Mouse (Mus musculus): ENCODE results near the gene Kmt2d.
"Not testable (repeated sequence)": the region's sequence is repeated elsewhere in the genome, so short reads cannot be mapped to it uniquely, and the experiment has no call there.

Gene Kmt2d

GRCm38 (mm10) chr15:98827611-98828011, 43.4 kb downstream of the Kmt2d start:
- DNase-seq, result no peak

GRCm38 (mm10) chr15:98823434-98823833, 47.6 kb downstream of the Kmt2d start:
- no peak for DNase-seq

- no peak for DNase-seq
Observed at GRCm38 (mm10) chr15:98822147-98822546, 48.9 kb downstream of the Kmt2d start.

- DNase-seq, result no peak
Observed at GRCm38 (mm10) chr15:98821403-98821802, 49.6 kb downstream of the Kmt2d start.

GRCm38 (mm10) chr15:98820937-98821336, 50.1 kb downstream of the Kmt2d start:
- DNase-seq, result no peak

GRCm38 (mm10) chr15:98818171-98818570, 52.8 kb downstream of the Kmt2d start:
- DNase-seq, result no peak

- no peak for DNase-seq
Observed at GRCm38 (mm10) chr15:98812741-98813424, 58.1 kb downstream of the Kmt2d start.

GRCm38 (mm10) chr15:98810212-98810611, 60.8 kb downstream of the Kmt2d start:
- DNase-seq, result not testable (repeated sequence)

GRCm38 (mm10) chr15:98809390-98809789, 61.6 kb downstream of the Kmt2d start, which contains the start of gene Ddn:
Ddn (minus strand) TSS chr15:98809490.
- no peak for DNase-seq

- DNase-seq, result no peak
Observed at GRCm38 (mm10) chr15:98808651-98809134, 62.3 kb downstream of the Kmt2d start.

GRCm38 (mm10) chr15:98807895-98808650, 62.9 kb downstream of the Kmt2d start:
- peak; percentile 60 for DNase-seq

GRCm38 (mm10) chr15:98806809-98807770, 63.9 kb downstream of the Kmt2d start:
- peak; percentile 44 for DNase-seq

- no peak for DNase-seq
Observed at GRCm38 (mm10) chr15:98806071-98806808, 64.8 kb downstream of the Kmt2d start.

- DNase-seq, result peak; percentile 90
Observed at GRCm38 (mm10) chr15:98805324-98806040, 65.5 kb downstream of the Kmt2d start.

GRCm38 (mm10) chr15:98804054-98804453, 67.0 kb downstream of the Kmt2d start:
- peak; percentile 88 for DNase-seq

GRCm38 (mm10) chr15:98802926-98803325, 68.1 kb downstream of the Kmt2d start:
- no peak for DNase-seq

GRCm38 (mm10) chr15:98799396-98799795, 71.6 kb downstream of the Kmt2d start:
- peak; percentile 90 for DNase-seq

GRCm38 (mm10) chr15:98798903-98799302, 72.1 kb downstream of the Kmt2d start:
- DNase-seq, result no peak

GRCm38 (mm10) chr15:98797835-98798492, 73.0 kb downstream of the Kmt2d start:
- DNase-seq, result no peak

- no peak for DNase-seq
Observed at GRCm38 (mm10) chr15:98796803-98797595, 74.0 kb downstream of the Kmt2d start.

Data from lung, postnatal 10 days (tissue).